Mouse (Mus musculus) thymus, postnatal 36 days (tissue): ENCODE measurements around the gene Arhgap28.

Source experiments
- DNase-seq, 2 experiments: peaks; one replicate each; pipeline ENCODE4 v3.0.0; 2022; ENCODE audit warnings: mixed read lengths in 2 of 2

The Arhgap28 gene

GRCm38 (mm10) chr17:68003741-68004560 is at the start of gene Arhgap28:
Gene Arhgap28, minus strand, starts transcription at chr17:68004120.
- peak; percentile 38 to 50 for DNase-seq

GRCm38 (mm10) chr17:68046341-68046675 is 42.4 kb upstream of the Arhgap28 start:
- no peak for DNase-seq

- no peak for DNase-seq
Observed at GRCm38 (mm10) chr17:68045655-68046340, 41.9 kb upstream of the Arhgap28 start.

- DNase-seq = no peak
Observed at GRCm38 (mm10) chr17:68042377-68042776, 38.5 kb upstream of the Arhgap28 start.

- DNase-seq = no peak
Observed at GRCm38 (mm10) chr17:68037011-68037410, 33.1 kb upstream of the Arhgap28 start.

- DNase-seq = no peak
Observed at GRCm38 (mm10) chr17:68029495-68029894, 25.6 kb upstream of the Arhgap28 start.

- no peak for DNase-seq
Observed at GRCm38 (mm10) chr17:68028519-68028918, 24.6 kb upstream of the Arhgap28 start.

GRCm38 (mm10) chr17:68024327-68024726 is 20.4 kb upstream of the Arhgap28 start:
- no peak for DNase-seq

GRCm38 (mm10) chr17:68019466-68020065 is 15.6 kb upstream of the Arhgap28 start:
- DNase-seq = no peak

- DNase-seq = no peak
Observed at GRCm38 (mm10) chr17:68017095-68017494, 13.2 kb upstream of the Arhgap28 start.

GRCm38 (mm10) chr17:68011606-68012005 is 7.7 kb upstream of the Arhgap28 start:
- DNase-seq = no peak

- no peak for DNase-seq
Observed at GRCm38 (mm10) chr17:68010041-68010440, 6.1 kb upstream of the Arhgap28 start.

GRCm38 (mm10) chr17:68004581-68005330 is 836 bp upstream of the Arhgap28 start:
- DNase-seq = no peak

GRCm38 (mm10) chr17:68002608-68003595 is 1.0 kb downstream of the Arhgap28 start:
- no peak for DNase-seq

- DNase-seq = no peak
Observed at GRCm38 (mm10) chr17:67999801-68000200, 4.1 kb downstream of the Arhgap28 start.

- DNase-seq = no peak
Observed at GRCm38 (mm10) chr17:67996769-67997155, 7.2 kb downstream of the Arhgap28 start.

- no peak for DNase-seq
Observed at GRCm38 (mm10) chr17:67996097-67996768, 7.7 kb downstream of the Arhgap28 start.

GRCm38 (mm10) chr17:67995277-67995819 is 8.6 kb downstream of the Arhgap28 start:
- DNase-seq = no peak

- no peak for DNase-seq
Observed at GRCm38 (mm10) chr17:67994861-67995260, 9.1 kb downstream of the Arhgap28 start.

- DNase-seq = no peak
Observed at GRCm38 (mm10) chr17:67993371-67994045, 10.4 kb downstream of the Arhgap28 start.
